17 mouse cellular contexts compared by ENCODE assay signal in the genomic region with DNA sequence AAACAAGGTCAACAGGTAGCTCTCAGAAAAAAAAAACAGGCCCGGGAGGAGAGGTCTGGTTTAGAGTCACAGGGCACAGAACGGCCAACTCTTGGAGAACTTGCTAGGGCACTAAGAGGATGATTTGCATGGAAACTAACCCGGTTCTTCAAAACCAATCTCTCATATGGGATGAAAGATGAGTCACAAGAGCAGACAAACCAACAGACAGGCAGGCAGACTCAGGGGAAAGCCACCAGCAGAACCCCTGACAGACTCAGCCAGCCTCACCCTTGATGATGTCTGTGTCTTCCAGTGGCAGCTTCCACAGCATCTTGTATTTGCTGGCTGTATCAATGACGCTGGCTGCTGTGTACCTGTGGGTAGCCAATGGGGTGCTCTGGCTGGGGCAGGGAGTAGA. TPM values are rescaled to one million over a fixed set of nuclear protein-coding genes. Genes with fewer than 3 reads are reported as not detected.
"Had no signal": no experiment of that assay in that cellular context is flagged by ENCODE, and none has a peak within 500 bp of the region (broad histone marks: within the 10 kb centered on the region; RNA-seq: fewer than 3 reads in every experiment).

No protein-coding gene starts in this region.

- H3K9ac ChIP-seq: neural tube, embryonic 12.5 days; neural tube, embryonic 13.5 days; neural tube, embryonic 15.5 days; stomach, embryonic 15.5 days had no signal

- H3K4me2 ChIP-seq: neural tube, embryonic 12.5 days; neural tube, embryonic 13.5 days; neural tube, embryonic 15.5 days; stomach, embryonic 15.5 days had no signal

- DNase-seq: retina, postnatal 1 day; right cerebral cortex, adult 18-20 months; right cerebral cortex, postnatal 14 days; right cerebral cortex, postnatal 25 days; right cerebral cortex, postnatal 4 days; spleen, adult 18-20 months; thymus, adult 18-20 months; thymus, adult 2 months; thymus, postnatal 14 days; thymus, postnatal 25 days; thymus, postnatal 4 days had no signal

- H3K27me3 ChIP-seq: neural tube, embryonic 12.5 days; neural tube, embryonic 13.5 days; neural tube, embryonic 15.5 days; stomach, embryonic 15.5 days had no signal

- H3K27ac ChIP-seq: neural tube, embryonic 12.5 days; neural tube, embryonic 13.5 days; neural tube, embryonic 15.5 days; stomach, embryonic 15.5 days; stomach, postnatal 0 days had no signal

- H3K4me3 ChIP-seq: neural tube, embryonic 12.5 days; neural tube, embryonic 13.5 days; neural tube, embryonic 15.5 days; stomach, embryonic 15.5 days had no signal

- H3K9me3 ChIP-seq: neural tube, embryonic 12.5 days; neural tube, embryonic 13.5 days; neural tube, embryonic 15.5 days; stomach, embryonic 15.5 days had no signal

RNA-seq across cellular contexts. Expression of gene Arhgef17, which starts 50.0 kb away (rescaled TPM):
- total RNA-seq: neutrophil, adult 5-6 weeks had no signal
